Mouse (Mus musculus): ENCODE measurements around the gene Dclk2.

- TF ChIP-seq CTCF (IDR thresholded peaks at IDR 0.05; ENCODE audit: low read depth, low read length) (no peak), POLR2A (IDR thresholded peaks at IDR 0.05; ENCODE audit: insufficient read depth, low read length) (no peak)
Measured at GRCm38 (mm10) chr3:86849337-86849736, 71.3 kb downstream of the Dclk2 start.
